Mouse (Mus musculus) retina, postnatal 7 days (tissue): ENCODE measurements at regions not wholly inside any gene's neighbourhood (a gene's known extent, or its start where the extent isn't known, plus 50 kb on each side); places are given as distances from the start of the nearest gene placed in this dataset.
A peak's percentile ranks its signal among the peaks of the same experiment; 100 is the strongest.

Experiments
- DNase-seq: peaks from one replicate; pipeline ENCODE4 v3.0.0-alpha.2; 2012; ENCODE audit warnings: low read depth, low spot score

DNA sequence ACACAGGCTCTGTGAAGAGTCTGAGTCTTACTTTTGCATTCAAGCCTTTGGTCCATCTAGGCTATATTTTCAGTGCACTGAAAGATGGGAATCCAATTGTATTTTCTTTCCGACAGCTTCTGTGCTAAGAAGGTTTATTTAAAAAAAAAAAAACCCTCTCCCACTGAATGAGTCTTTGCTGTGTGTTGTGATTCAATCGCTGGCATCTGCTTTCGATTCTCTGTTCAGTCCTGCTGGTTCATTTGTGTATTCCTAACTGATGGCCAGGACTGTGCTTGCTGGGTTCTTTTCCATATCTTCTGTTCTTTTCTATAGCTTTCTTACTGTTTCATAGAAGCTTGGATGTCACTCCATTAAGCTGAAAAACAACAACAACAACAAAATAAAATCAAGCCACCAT, 132.9 kb downstream of the Tex36 start:
- DNase-seq = no peak

DNA sequence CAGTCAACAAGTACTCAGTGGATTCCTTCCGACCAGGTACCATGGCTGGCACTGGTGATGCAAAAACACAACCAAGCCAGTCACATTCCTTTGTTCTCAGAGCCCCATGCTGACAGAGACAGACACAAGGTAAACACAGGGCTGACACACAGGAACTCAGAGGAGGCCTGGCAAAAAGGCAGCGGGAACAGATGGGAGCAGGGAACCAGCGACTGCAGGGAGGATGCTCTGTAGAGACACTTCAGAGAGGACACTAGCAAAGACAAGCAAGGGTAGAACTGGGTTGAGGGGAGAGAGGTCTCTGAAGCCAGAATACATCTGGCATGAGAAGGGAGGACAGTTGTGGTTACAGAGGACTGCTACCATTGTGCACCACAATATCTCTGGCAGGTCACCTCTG, 133.6 kb downstream of the Tex36 start:
- DNase-seq = no peak

DNA sequence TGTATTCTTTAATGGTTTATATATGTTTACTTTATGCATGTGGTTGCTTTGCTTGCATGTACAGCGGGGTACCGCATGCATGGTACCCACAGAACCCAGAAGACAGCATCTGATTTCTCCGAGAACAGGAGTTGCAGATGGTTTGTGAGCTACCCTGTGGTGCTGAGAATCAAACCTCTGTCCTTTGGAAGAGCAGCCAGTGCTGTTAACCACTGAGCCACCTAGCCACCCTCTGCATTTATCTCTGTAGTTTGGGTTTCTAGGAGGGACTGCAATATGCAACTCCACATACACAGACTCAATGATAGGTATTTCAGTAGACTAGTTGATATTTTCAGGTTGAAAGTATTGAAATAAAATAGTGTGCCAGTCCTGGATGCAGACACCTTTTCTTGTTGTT, 134.4 kb downstream of the Tex36 start:
- DNase-seq = no peak

GRCm38 (mm10) chr7:133459306-133459705, 142.7 kb downstream of the Tex36 start:
- DNase-seq = no peak

DNA sequence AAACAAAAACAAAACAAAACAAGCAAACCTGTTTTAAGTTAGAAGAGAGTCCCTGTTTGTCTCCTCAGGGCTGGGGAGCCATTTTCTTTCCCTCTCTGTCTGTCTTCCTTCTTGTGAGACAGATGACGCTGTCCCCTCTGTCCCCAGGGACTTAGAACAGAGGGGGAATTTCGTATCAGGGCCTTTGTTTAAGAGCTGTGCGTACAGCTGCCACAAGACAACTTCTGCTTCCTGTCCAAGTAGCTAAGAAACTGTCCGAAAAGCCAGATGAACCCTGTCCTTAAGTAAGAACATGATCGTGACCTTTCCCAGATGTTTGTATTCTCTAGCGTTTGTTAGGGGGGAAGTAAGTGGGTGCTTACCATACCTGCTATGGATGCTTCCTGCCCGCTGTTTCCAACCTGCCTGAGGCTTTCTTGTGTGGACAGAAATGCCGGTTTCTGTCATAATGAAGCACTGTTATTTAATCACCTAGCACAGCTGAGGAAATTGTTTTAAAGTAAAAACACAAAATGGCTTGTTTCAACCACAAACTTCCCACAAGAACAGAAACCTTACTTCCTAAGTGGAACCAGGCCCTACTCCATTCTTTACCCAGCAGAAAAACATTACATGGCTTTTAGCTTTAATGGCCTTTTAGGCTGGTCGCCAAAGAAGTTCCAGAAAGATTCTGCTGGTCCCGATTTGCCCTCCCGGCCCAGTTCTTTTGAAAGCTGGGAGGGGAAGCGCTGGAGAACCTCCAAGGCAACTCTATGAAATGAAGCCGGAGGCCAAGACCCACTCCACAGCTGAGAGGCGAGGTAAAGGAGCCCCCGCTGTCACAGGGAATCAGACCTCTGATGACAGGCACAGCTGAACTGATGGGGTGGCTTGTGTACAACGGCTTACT, 144.3 kb downstream of the Tex36 start:
- no peak for DNase-seq

DNA sequence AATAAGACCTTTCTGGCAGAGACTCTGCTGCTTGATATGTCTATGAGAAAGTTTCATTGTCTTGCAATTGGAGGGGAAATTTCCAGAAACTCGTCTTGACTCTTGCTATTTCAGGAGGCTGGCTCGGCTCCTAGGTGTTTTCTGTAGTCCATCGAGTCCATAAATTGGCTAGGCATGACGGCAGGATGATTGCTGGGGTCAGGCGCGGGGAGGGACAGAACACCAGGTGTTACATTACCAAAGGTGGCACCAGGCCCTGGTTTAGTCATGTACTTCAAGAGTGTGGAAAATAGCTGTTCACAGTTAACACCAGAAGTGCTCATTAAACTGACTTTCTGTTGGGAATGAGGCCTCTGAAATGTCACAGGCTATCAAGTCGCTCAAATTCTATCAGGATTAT, 151.7 kb downstream of the Tex36 start:
- no peak for DNase-seq

DNA sequence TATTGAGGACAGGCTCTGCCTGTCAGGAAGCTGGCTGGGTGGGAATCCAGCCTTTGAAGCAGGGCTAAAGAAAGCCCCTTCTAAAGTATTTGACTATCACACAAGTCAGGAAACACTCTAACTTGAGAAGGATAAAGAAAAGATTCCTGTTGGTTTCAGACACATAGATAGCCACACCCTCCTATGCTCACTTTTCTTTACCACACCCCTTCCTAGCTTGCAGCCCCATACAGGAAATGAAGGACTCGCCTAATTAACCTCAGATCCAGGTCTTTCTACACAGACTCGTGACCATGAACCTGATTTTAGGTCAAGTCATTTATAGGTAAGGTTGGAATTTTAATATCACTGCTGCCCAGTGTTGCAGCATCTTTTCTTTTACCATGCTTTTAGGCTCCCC, 154.9 kb downstream of the Tex36 start:
- no peak for DNase-seq

GRCm38 (mm10) chr7:133441661-133442060, 160.3 kb downstream of the Tex36 start:
- no peak for DNase-seq

DNA sequence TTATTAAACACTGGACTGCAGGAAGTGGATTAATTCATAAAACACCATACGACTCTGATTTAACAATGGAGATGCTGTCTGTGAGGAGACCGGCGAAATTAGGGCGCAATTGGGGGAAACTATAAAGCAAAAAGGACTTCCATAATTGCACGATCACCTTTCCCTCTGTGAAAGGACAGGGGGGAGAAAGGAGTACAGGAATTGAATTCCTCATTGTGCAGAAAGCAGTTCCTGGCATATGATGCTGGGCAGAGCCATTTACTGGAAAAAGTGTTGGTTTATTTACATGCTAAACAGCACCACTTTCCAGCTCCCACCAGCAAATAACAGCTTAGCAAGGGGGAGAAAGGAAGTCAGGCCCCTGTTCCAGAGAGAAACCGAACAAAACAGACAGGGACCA, 160.8 kb downstream of the Tex36 start:
- no peak for DNase-seq

GRCm38 (mm10) chr7:133440711-133441110, 161.2 kb downstream of the Tex36 start:
- no peak for DNase-seq

GRCm38 (mm10) chr7:133440086-133440485, 161.9 kb downstream of the Tex36 start:
- no peak for DNase-seq

GRCm38 (mm10) chr7:133438631-133439030, 163.3 kb downstream of the Tex36 start:
- no peak for DNase-seq

DNA sequence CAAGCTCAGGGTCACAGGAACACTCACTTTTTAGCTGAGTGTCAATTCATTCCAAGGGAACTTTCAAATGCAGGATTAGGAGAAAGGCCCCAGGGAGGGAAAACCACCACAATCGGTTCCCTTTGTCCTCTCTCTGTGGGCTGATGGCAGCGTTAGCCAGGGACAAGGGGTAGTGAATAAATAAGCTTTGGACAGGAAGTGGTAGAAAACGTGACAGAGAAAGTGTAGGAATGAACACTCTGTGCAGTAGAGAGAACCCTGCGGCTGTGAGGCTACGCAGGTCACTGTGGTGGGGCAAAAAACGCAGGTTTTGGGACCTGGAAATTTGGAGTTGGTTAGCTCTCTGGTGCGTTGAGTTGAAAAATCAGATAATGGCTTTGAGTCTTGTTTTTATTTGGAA, 164.1 kb downstream of the Tex36 start:
- DNase-seq = no peak

DNA sequence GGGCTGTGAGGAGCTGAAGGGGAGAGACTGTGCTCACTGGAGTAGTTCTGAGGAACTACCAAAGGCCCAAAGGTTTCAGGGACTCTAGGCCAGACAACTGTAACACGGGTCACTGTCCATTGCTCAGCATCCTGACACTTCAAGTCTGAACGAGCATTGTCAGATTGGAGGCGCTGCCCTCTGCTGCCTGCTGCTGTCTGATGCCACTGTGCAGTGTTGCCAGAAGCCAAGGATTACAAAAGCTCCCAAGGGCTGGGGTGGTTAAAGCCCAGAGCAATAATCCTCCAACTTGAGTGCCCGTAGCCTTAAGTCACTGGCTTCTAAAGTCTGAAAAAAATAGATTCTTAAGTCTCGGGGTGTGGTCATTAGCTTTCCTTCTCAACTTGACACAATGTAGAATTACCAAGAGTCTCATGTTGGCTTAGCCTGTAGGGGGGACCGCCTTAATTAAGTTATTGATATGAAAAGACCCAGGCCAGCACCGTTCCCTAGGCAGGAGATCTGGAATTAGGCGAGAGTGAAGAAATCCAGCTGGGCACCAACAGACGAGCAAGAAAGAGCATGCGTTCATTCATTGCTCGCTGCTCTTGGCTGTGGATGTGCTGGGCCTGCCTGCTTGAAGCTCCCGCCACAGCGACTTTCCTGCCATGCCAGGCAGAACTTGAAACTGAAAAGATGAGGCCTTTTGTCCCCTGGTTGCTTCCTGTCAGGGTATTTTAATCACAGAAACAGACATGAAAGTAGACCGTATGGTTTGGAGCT, 166.2 kb downstream of the Tex36 start:
- DNase-seq = peak; percentile 19

DNA sequence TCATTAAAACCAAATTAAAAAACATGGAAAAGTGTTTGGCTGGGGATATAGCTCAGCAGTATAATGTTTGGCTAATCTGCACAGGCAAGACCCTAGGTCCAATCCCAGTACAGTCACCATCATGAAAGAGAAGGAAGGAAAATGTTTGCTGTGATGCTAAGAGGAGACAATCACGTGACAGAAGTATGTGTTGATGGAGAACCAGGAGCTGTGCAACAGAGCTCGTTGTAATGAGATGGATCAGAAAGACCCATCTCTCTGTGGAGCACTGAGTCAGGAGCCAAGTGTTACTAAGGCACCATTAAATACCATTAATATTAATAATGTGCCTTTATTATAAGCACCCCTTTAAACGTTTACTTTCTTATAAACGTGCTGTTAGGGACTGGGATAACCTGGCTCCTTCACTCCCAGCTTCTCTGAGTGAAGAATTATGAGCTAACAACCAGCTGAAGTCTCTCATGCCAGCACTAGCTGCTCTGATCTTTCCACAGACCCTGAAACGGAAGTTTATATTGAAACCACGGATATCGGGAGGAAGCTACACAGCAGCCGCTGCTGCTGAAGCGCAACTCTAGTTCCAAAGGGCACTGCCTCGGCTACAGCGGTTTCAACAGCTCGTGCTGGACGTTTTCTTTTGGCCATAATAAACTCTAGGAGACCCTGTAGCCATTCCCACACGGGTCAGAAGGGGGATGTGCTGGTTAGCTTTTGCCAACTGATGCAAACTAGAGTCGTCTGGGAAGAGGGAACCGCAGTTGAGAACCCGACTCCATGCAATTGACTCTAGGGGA, 167.7 kb downstream of the Tex36 start:
- DNase-seq = no peak

- DNase-seq = no peak
These were observed 169.6 kb downstream of the Tex36 start for GRCm38 (mm10) chr7:133432343-133432742.

DNA sequence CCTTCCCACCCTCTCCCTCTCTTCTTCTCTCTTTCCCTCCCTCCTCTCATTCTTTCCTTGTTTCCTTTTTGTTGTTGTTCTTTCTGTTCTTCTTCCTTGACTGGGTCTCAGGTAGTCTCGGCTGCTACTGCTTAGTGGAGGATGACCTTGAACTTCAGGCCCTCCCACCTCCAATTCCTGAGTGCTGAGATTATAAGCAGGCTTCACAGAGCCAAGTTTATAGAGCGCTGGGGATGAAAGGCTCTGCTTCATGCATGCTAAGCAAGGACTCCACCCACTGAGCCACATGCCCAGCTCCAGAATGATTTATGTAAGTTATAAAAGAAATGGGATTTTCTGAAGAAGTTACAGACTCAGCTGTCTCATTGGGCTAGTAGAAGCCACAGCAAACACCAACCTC, 199.9 kb downstream of the Tex36 start:
- DNase-seq = no peak

DNA sequence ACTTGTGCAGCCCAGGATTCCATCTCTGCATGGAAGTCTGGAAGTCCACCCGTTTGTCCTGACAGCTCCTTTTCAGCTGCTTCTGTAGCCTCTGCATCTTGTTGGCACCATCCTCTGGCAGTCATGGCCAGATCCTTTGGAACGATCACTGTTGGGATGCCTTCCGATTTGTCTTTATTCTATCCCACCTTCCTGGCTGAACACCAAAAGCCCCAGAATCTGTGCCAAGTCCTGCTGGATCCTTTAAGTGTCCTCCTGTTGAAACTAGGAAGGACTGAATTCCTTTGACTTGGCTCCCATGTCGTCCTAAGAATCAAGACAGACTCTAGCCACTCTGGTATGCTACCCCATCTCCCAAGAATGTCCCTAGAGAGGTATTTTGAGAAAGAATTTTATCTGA, 201.3 kb downstream of the Tex36 start:
- DNase-seq = no peak

DNA sequence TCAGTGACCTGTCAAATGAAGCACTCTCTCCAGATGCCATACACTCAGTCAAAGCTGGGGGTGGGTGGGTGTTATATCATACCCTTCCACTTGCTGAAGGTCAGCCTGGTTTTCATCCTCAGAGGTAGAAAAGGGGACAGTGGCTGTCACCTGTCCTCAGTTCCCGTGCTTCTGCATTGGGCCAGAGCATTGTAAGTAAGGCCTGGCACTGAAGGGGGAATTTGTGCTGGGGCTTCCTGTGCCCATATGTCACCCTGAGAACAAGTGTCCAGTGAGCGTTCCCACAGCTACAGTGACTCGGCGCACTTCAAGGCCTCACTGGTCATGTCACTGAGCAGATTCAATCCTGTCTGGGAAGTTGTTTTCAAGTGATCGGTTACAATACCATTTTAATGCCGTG, 213.2 kb downstream of the Tex36 start:
- no peak for DNase-seq

DNA sequence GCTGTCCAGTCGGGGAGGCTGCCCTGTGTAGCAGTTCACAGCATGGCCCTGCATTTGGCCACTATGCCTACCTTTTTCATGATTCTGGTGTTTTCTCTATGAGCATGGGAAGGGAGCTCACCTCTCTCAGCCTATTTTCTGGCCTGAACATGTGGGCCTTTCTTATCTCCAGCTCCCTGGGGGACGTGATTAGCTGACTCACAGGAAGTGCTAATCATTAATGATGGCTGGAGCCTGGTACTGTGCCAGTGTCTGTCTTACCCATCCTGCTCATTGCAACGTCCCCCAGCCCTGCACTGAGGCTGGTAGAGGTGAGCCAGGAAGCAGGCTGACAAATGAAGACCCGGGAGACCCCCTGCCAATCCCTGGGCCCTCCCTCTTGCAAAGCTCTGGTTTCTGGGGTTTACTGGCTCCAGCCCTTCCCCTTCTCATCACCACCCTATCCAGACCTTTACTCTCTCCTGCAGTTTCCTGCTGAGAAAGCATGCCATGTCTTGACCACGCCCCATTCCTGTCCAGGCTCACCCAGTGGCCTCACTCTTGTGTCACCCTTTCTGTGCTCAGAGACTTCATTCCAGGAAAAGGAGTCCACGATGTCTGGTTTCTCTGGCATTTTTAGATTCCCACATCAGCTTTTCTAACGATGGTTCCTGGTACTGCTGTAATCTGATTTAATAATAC, 219.8 kb downstream of the Tex36 start:
- DNase-seq = no peak

GRCm38 (mm10) chr7:133379373-133379772, 222.6 kb downstream of the Tex36 start:
- DNase-seq = no peak

- DNase-seq = no peak
These were observed 223.6 kb downstream of the Tex36 start for GRCm38 (mm10) chr7:133378338-133378737.
